Mouse (Mus musculus): ENCODE measurements around the gene Gm26558. TPM values are rescaled to one million over a fixed set of nuclear protein-coding genes. Genes with fewer than 3 reads are reported as not detected.

The Gm26558 gene
- polyA plus RNA-seq, 1 experiment: 3.5 TPM

GRCm38 (mm10) chr2:70663764-70664163 lies 1.9 kb upstream of the Gm26558 start:
- Histone ChIP-seq H3K4me3 (ENCODE audit: insufficient read depth, poor library complexity, severe bottlenecking) (no peak overlapping the region), H3K79me3 (ENCODE audit: low read depth) (peaks cover 70% of the 10 kb centered on the region), H3K79me2 (ENCODE audit: control insufficient read depth, insufficient read depth) (peaks cover 74% of the 10 kb centered on the region), H3ac (ENCODE audit: control insufficient read depth, insufficient read length, low read depth) (no peak overlapping the region), H3K36me3 (ENCODE audit: control insufficient read depth, insufficient read depth) (peaks cover 17% of the 10 kb centered on the region), H3K27me3 (ENCODE audit: control insufficient read depth, insufficient read depth, insufficient read length) (no peaks in the 10 kb centered on the region)
- TF ChIP-seq CEBPB (IDR thresholded peaks at IDR 0.05; ENCODE audit: low read depth) (no peak), MYOD1 (IDR thresholded peaks at IDR 0.05; ENCODE audit: control insufficient read depth, insufficient read length, low read depth) (no peak), MAX (IDR thresholded peaks at IDR 0.05) (no peak), USF1 (IDR thresholded peaks at IDR 0.05; ENCODE audit: low read depth) (no peak), CTCF (IDR thresholded peaks at IDR 0.05; ENCODE audit: control insufficient read depth, insufficient read depth, insufficient read length) (no peak), MYOG (IDR thresholded peaks at IDR 0.05; ENCODE audit: control insufficient read depth, extremely low read depth, insufficient read length) (no peak), FOSL1 (IDR thresholded peaks at IDR 0.05; ENCODE audit: insufficient read depth, low read length, poor library complexity, severe bottlenecking) (no peak)

- peaks cover 15% of the 10 kb centered on the region for H3K27me3 ChIP-seq (ENCODE audit: control insufficient read depth, insufficient read depth, insufficient read length)
- TF ChIP-seq MAX (IDR thresholded peaks at IDR 0.05) (peak; percentile 87), FOSL1 (IDR thresholded peaks at IDR 0.05; ENCODE audit: insufficient read depth, low read length, poor library complexity, severe bottlenecking) (no peak), MYOG (IDR thresholded peaks at IDR 0.05; ENCODE audit: control insufficient read depth, extremely low read depth, insufficient read length) (no peak), CTCF (IDR thresholded peaks at IDR 0.05; ENCODE audit: control insufficient read depth, insufficient read depth, insufficient read length) (peak; percentile 98)
Measured at GRCm38 (mm10) chr2:70660887-70661714, 807 bp downstream of the Gm26558 start, which contains the start of gene Gorasp2. Gene Gorasp2 (plus strand): TSS chr2:70661576.

GRCm38 (mm10) chr2:70657083-70657482 lies 4.8 kb downstream of the Gm26558 start:
- no peak for TF ChIP-seq FOSL1 (IDR thresholded peaks at IDR 0.05; ENCODE audit: insufficient read depth, low read length, poor library complexity, severe bottlenecking)
- no peak for TF ChIP-seq MYOD1 (IDR thresholded peaks at IDR 0.05; ENCODE audit: control insufficient read depth, insufficient read length, low read depth)
- no peak for TF ChIP-seq CTCF (IDR thresholded peaks at IDR 0.05; ENCODE audit: control insufficient read depth, insufficient read depth, insufficient read length)
- TF ChIP-seq USF1 (IDR thresholded peaks at IDR 0.05; ENCODE audit: low read depth): no peak
- TF ChIP-seq CEBPB (IDR thresholded peaks at IDR 0.05; ENCODE audit: low read depth): no peak
- no peak for TF ChIP-seq MYOG (IDR thresholded peaks at IDR 0.05; ENCODE audit: control insufficient read depth, extremely low read depth, insufficient read length)
- no peak for TF ChIP-seq MAX (IDR thresholded peaks at IDR 0.05)
- no peak overlapping the region for H3ac ChIP-seq (ENCODE audit: control insufficient read depth, insufficient read length, low read depth)
- peaks cover 7% of the 10 kb centered on the region for H3K79me2 ChIP-seq (ENCODE audit: control insufficient read depth, insufficient read depth)
- H3K4me3 ChIP-seq (ENCODE audit: insufficient read depth, poor library complexity, severe bottlenecking): no peak overlapping the region
- H3K36me3 ChIP-seq (ENCODE audit: control insufficient read depth, insufficient read depth): no peaks in the 10 kb centered on the region
- H3K27me3 ChIP-seq (ENCODE audit: control insufficient read depth, insufficient read depth, insufficient read length): peaks cover 28% of the 10 kb centered on the region
- H3K79me3 ChIP-seq (ENCODE audit: low read depth): peaks cover 4% of the 10 kb centered on the region

More at GRCm38 (mm10) chr2:70660887-70661714, 807 bp downstream of the Gm26558 start, which contains the start of gene Gorasp2:
- H3K36me3 ChIP-seq (ENCODE audit: control insufficient read depth, insufficient read depth): peaks cover 17% of the 10 kb centered on the region
- H3K4me3 ChIP-seq (ENCODE audit: insufficient read depth, poor library complexity, severe bottlenecking): peak within 1 kb of the TSS; percentile 96
- H3K79me2 ChIP-seq (ENCODE audit: control insufficient read depth, insufficient read depth): peaks cover 47% of the 10 kb centered on the region
- H3K79me3 ChIP-seq (ENCODE audit: low read depth): peaks cover 44% of the 10 kb centered on the region
- H3ac ChIP-seq (ENCODE audit: control insufficient read depth, insufficient read length, low read depth): peak within 1 kb of the TSS; percentile 84

- H3ac ChIP-seq (ENCODE audit: control insufficient read depth, insufficient read length, low read depth): no peak overlapping the region
- TF ChIP-seq FOSL1 (IDR thresholded peaks at IDR 0.05; ENCODE audit: insufficient read depth, low read length, poor library complexity, severe bottlenecking): no peak
- no peak for TF ChIP-seq CEBPB (IDR thresholded peaks at IDR 0.05; ENCODE audit: low read depth)
Measured at GRCm38 (mm10) chr2:70651820-70652219, 10.1 kb downstream of the Gm26558 start.

GRCm38 (mm10) chr2:70649471-70649870 lies 12.4 kb downstream of the Gm26558 start:
- H3K79me3 ChIP-seq (ENCODE audit: low read depth): no peaks in the 10 kb centered on the region
- TF ChIP-seq MAX (IDR thresholded peaks at IDR 0.05): no peak
- no peak for TF ChIP-seq CEBPB (IDR thresholded peaks at IDR 0.05; ENCODE audit: low read depth)
- no peak for TF ChIP-seq FOSL1 (IDR thresholded peaks at IDR 0.05; ENCODE audit: insufficient read depth, low read length, poor library complexity, severe bottlenecking)
- no peak for TF ChIP-seq USF1 (IDR thresholded peaks at IDR 0.05; ENCODE audit: low read depth)
- no peak for TF ChIP-seq MYOD1 (IDR thresholded peaks at IDR 0.05; ENCODE audit: control insufficient read depth, insufficient read length, low read depth)
- no peak for TF ChIP-seq CTCF (IDR thresholded peaks at IDR 0.05; ENCODE audit: control insufficient read depth, insufficient read depth, insufficient read length)
- no peak for TF ChIP-seq MYOG (IDR thresholded peaks at IDR 0.05; ENCODE audit: control insufficient read depth, extremely low read depth, insufficient read length)
- H3K79me2 ChIP-seq (ENCODE audit: control insufficient read depth, insufficient read depth): no peaks in the 10 kb centered on the region
- H3K4me3 ChIP-seq (ENCODE audit: insufficient read depth, poor library complexity, severe bottlenecking): no peak overlapping the region
- peaks cover 4% of the 10 kb centered on the region for H3K27me3 ChIP-seq (ENCODE audit: control insufficient read depth, insufficient read depth, insufficient read length)
- H3K36me3 ChIP-seq (ENCODE audit: control insufficient read depth, insufficient read depth): no peaks in the 10 kb centered on the region
- no peak overlapping the region for H3ac ChIP-seq (ENCODE audit: control insufficient read depth, insufficient read length, low read depth)

More at GRCm38 (mm10) chr2:70651820-70652219, 10.1 kb downstream of the Gm26558 start:
- Histone ChIP-seq H3K4me3 (ENCODE audit: insufficient read depth, poor library complexity, severe bottlenecking) (no peak overlapping the region), H3K36me3 (ENCODE audit: control insufficient read depth, insufficient read depth) (no peaks in the 10 kb centered on the region), H3K79me2 (ENCODE audit: control insufficient read depth, insufficient read depth) (no peaks in the 10 kb centered on the region), H3K79me3 (ENCODE audit: low read depth) (no peaks in the 10 kb centered on the region), H3K27me3 (ENCODE audit: control insufficient read depth, insufficient read depth, insufficient read length) (peaks cover 20% of the 10 kb centered on the region)
